Mouse (Mus musculus): Measurements from ENCODE around the gene Gxylt1. TPM values are rescaled to one million over a fixed set of nuclear protein-coding genes. Genes with fewer than 3 reads are reported as not detected.
A peak's percentile ranks its signal among the peaks of the same experiment; 100 is the strongest.

Gxylt1 gene
- total RNA-seq, 1 experiment, result 27.7 TPM

- in situ Hi-C loops (cut with MboI; ENCODE audit: low sequenced_read_pairs in 2 of 2, unreplicated experiment in 2 of 2), result no loop called here
- Histone ChIP-seq H3K9ac (ENCODE audit: insufficient read depth, low read depth, low read length, poor library complexity, severe bottlenecking) (no peak overlapping the region), H3K4me1 (ENCODE audit: control insufficient read depth in 2 of 2, insufficient read depth in 2 of 2, low read length in 2 of 2, poor library complexity in 1 of 2) (peaks cover 0 to 2% of the 10 kb centered on the region in 2 experiments; a peak in 1 of 4 replicates), H3K9me3 (ENCODE audit: control insufficient read depth, insufficient read depth, low read depth, low read length) (no peaks in the 10 kb centered on the region), H3K36me3 (ENCODE audit: control insufficient read depth, insufficient read depth, low read length, poor library complexity, severe bottlenecking) (peaks cover 8% of the 10 kb centered on the region; the same call in 1 of the 2 replicates), H3K27ac (ENCODE audit: insufficient read depth, low read depth, low read length, poor library complexity, severe bottlenecking) (no peak overlapping the region), H3K4me3 (ENCODE audit: insufficient read depth in 1 of 2, low read depth in 1 of 2, low read length in 2 of 2, poor library complexity in 1 of 2, severe bottlenecking in 1 of 2) (no peak overlapping the region)
- TF ChIP-seq MAFK (IDR thresholded peaks at IDR 0.05; ENCODE audit: insufficient read depth, low read depth, low read length), result no peak
- no peak for TF ChIP-seq HCFC1 (IDR thresholded peaks at IDR 0.05; ENCODE audit: borderline replicate concordance, insufficient read depth, low read length)
- DNase-seq (ENCODE audit: low read depth, low spot score), result no peak
These were observed 12.2 kb downstream of the Gxylt1 start for GRCm38 (mm10) chr15:93262818-93263217.

DNA sequence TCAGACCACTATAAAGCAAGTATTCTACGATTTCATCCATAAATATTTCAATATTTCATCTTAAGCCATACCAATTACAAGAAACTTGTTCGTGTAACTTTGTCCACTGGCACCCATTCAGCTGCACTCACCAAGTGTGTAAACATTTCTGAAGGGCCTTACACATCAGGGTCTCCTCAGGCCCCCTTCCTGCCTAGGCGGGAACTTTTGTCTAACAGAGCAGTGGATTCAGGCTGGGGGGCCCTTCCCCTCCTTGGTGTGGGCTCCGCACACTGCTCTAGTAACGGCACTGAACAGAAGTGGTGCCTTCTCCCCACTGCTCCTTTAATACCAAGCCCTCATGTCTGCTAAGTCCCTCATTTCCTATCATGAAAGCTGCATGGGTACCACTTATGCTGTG lies 12.7 kb downstream of the Gxylt1 start:
- H3K4me3 ChIP-seq (ENCODE audit: insufficient read depth in 1 of 2, low read depth in 1 of 2, low read length in 2 of 2, poor library complexity in 1 of 2, severe bottlenecking in 1 of 2), result no peak overlapping the region

DNA sequence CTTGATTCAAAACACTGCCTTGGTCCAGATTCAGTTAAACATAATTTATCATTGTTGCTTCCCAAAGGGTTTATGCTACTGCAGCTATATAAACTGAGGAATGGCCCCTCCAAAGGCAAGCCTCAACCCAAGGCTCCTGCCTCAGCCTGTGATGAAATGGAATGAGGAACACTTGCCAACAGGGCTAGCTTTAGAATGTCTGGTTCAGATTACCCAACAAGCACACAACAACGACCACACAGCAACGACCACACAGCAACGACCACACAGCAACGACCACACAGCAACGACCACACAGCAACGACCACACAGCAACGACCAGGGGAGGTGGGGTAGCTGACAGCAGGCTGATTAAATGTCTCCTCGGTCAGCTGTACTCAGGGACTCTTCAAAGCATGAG lies 15.0 kb downstream of the Gxylt1 start:
- H3K27ac ChIP-seq (ENCODE audit: insufficient read depth, low read depth, low read length, poor library complexity, severe bottlenecking), result no peak overlapping the region
- no peak overlapping the region for H3K9ac ChIP-seq (ENCODE audit: insufficient read depth, low read depth, low read length, poor library complexity, severe bottlenecking)
- in situ Hi-C loops (cut with MboI; ENCODE audit: low sequenced_read_pairs in 2 of 2, unreplicated experiment in 2 of 2), result no loop called here
- H3K9me3 ChIP-seq (ENCODE audit: control insufficient read depth, insufficient read depth, low read depth, low read length), result no peaks in the 10 kb centered on the region
- TF ChIP-seq ZNF384 (IDR thresholded peaks at IDR 0.05; ENCODE audit: low read depth, low read length) (no peak), ZC3H11A (IDR thresholded peaks at IDR 0.05; ENCODE audit: borderline replicate concordance, low read depth, low read length) (no peak), CHD2 (IDR thresholded peaks at IDR 0.05; ENCODE audit: low read depth, low read length) (no peak), HCFC1 (IDR thresholded peaks at IDR 0.05; ENCODE audit: borderline replicate concordance, insufficient read depth, low read length) (no peak), MAFK (IDR thresholded peaks at IDR 0.05; ENCODE audit: insufficient read depth, low read depth, low read length) (no peak)
- peaks cover 0 to 2% of the 10 kb centered on the region in 2 experiments; a peak in 1 of 4 replicates for H3K4me1 ChIP-seq (ENCODE audit: control insufficient read depth in 2 of 2, insufficient read depth in 2 of 2, low read length in 2 of 2, poor library complexity in 1 of 2)
- peaks cover 15% of the 10 kb centered on the region for H3K36me3 ChIP-seq (ENCODE audit: control insufficient read depth, insufficient read depth, low read length, poor library complexity, severe bottlenecking)
- no peak for DNase-seq (ENCODE audit: low read depth, low spot score)
- no peak overlapping the region for H3K4me3 ChIP-seq (ENCODE audit: insufficient read depth in 1 of 2, low read depth in 1 of 2, low read length in 2 of 2, poor library complexity in 1 of 2, severe bottlenecking in 1 of 2)

More for the DNA sequence above, 12.7 kb downstream of the Gxylt1 start:
- no peak overlapping the region for H3K9ac ChIP-seq (ENCODE audit: insufficient read depth, low read depth, low read length, poor library complexity, severe bottlenecking)
- H3K4me1 ChIP-seq (ENCODE audit: control insufficient read depth in 2 of 2, insufficient read depth in 2 of 2, low read length in 2 of 2, poor library complexity in 1 of 2), result peaks cover 0 to 2% of the 10 kb centered on the region in 2 experiments; a peak in 1 of 4 replicates
- H3K36me3 ChIP-seq (ENCODE audit: control insufficient read depth, insufficient read depth, low read length, poor library complexity, severe bottlenecking), result peaks cover 10% of the 10 kb centered on the region
- no peak overlapping the region for H3K27ac ChIP-seq (ENCODE audit: insufficient read depth, low read depth, low read length, poor library complexity, severe bottlenecking)
- H3K9me3 ChIP-seq (ENCODE audit: control insufficient read depth, insufficient read depth, low read depth, low read length), result no peaks in the 10 kb centered on the region
- TF ChIP-seq HCFC1 (IDR thresholded peaks at IDR 0.05; ENCODE audit: borderline replicate concordance, insufficient read depth, low read length), result no peak
- TF ChIP-seq MAFK (IDR thresholded peaks at IDR 0.05; ENCODE audit: insufficient read depth, low read depth, low read length), result no peak
- TF ChIP-seq ZC3H11A (IDR thresholded peaks at IDR 0.05; ENCODE audit: borderline replicate concordance, low read depth, low read length), result no peak
- TF ChIP-seq ZNF384 (IDR thresholded peaks at IDR 0.05; ENCODE audit: low read depth, low read length), result no peak
- no peak for DNase-seq (ENCODE audit: low read depth, low spot score)
- in situ Hi-C loops (cut with MboI; ENCODE audit: low sequenced_read_pairs in 2 of 2, unreplicated experiment in 2 of 2), result no loop called here

DNA sequence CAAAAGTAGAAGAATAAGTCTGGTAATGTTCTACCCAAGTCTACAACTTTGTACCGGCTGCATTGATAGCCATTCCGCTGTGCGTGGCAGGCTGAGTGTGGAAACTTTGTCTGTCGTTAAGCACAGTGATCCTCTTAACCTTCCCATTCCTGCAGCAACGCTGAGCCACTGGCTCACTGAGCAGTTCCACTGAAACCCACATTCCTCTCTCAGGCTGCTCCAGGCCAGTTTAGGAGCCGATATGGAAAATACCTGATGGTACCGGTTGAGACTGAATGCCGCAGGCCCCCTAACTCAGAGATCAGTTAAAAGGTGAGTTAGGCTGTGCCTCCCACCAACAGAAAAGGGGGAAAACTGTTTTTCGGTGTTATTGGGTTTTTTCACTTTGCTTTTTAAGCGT lies 19.7 kb downstream of the Gxylt1 start:
- Histone ChIP-seq H3K9ac (ENCODE audit: insufficient read depth, low read depth, low read length, poor library complexity, severe bottlenecking) (no peak overlapping the region), H3K36me3 (ENCODE audit: control insufficient read depth, insufficient read depth, low read length, poor library complexity, severe bottlenecking) (peaks cover 13% of the 10 kb centered on the region), H3K4me3 (ENCODE audit: insufficient read depth in 1 of 2, low read depth in 1 of 2, low read length in 2 of 2, poor library complexity in 1 of 2, severe bottlenecking in 1 of 2) (no peak overlapping the region), H3K4me1 (ENCODE audit: control insufficient read depth in 2 of 2, insufficient read depth in 2 of 2, low read length in 2 of 2, poor library complexity in 1 of 2) (peaks cover 0 to 3% of the 10 kb centered on the region in 2 experiments; a peak in 2 of 4 replicates), H3K27ac (ENCODE audit: insufficient read depth, low read depth, low read length, poor library complexity, severe bottlenecking) (no peak overlapping the region), H3K9me3 (ENCODE audit: control insufficient read depth, insufficient read depth, low read depth, low read length) (no peaks in the 10 kb centered on the region)
- in situ Hi-C loops (cut with MboI; ENCODE audit: low sequenced_read_pairs in 2 of 2, unreplicated experiment in 2 of 2), result no loop called here
- TF ChIP-seq HCFC1 (IDR thresholded peaks at IDR 0.05; ENCODE audit: borderline replicate concordance, insufficient read depth, low read length) (no peak), ZNF384 (IDR thresholded peaks at IDR 0.05; ENCODE audit: low read depth, low read length) (no peak), CHD2 (IDR thresholded peaks at IDR 0.05; ENCODE audit: low read depth, low read length) (no peak), ZC3H11A (IDR thresholded peaks at IDR 0.05; ENCODE audit: borderline replicate concordance, low read depth, low read length) (no peak), MAFK (IDR thresholded peaks at IDR 0.05; ENCODE audit: insufficient read depth, low read depth, low read length) (no peak)
- peak; percentile 9 for DNase-seq (ENCODE audit: low read depth, low spot score)

DNA sequence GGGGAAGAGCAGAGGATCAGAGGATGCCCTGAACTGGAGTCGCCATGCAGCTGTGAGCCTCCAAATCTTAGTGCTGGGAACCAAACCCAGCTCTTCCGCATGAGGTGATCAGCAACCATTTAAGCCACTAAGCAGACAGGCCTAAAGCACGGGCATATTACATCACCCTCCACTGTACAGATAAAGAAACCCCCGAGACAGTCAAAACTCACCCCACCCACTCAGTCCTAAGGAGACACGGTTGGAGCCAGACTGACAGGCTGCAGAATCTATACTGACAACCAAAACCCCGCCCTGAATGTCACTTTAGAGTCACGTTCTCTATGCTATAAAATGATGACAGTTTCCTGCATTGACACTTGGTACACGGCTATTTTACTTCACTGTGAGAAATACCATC lies 21.8 kb downstream of the Gxylt1 start:
- no peaks in the 10 kb centered on the region for H3K9me3 ChIP-seq (ENCODE audit: control insufficient read depth, insufficient read depth, low read depth, low read length)
- TF ChIP-seq HCFC1 (IDR thresholded peaks at IDR 0.05; ENCODE audit: borderline replicate concordance, insufficient read depth, low read length) (no peak), ZNF384 (IDR thresholded peaks at IDR 0.05; ENCODE audit: low read depth, low read length) (no peak), ZC3H11A (IDR thresholded peaks at IDR 0.05; ENCODE audit: borderline replicate concordance, low read depth, low read length) (no peak), MAFK (IDR thresholded peaks at IDR 0.05; ENCODE audit: insufficient read depth, low read depth, low read length) (no peak), CHD2 (IDR thresholded peaks at IDR 0.05; ENCODE audit: low read depth, low read length) (no peak)
- DNase-seq (ENCODE audit: low read depth, low spot score), result no peak
- H3K27ac ChIP-seq (ENCODE audit: insufficient read depth, low read depth, low read length, poor library complexity, severe bottlenecking), result no peak overlapping the region
- in situ Hi-C loops (cut with MboI; ENCODE audit: low sequenced_read_pairs in 2 of 2, unreplicated experiment in 2 of 2), result no loop called here
- no peak overlapping the region for H3K9ac ChIP-seq (ENCODE audit: insufficient read depth, low read depth, low read length, poor library complexity, severe bottlenecking)
- peaks cover 0 to 5% of the 10 kb centered on the region in 2 experiments; a peak in 2 of 4 replicates for H3K4me1 ChIP-seq (ENCODE audit: control insufficient read depth in 2 of 2, insufficient read depth in 2 of 2, low read length in 2 of 2, poor library complexity in 1 of 2)
- no peak overlapping the region for H3K4me3 ChIP-seq (ENCODE audit: insufficient read depth in 1 of 2, low read depth in 1 of 2, low read length in 2 of 2, poor library complexity in 1 of 2, severe bottlenecking in 1 of 2)
- peaks cover 16% of the 10 kb centered on the region for H3K36me3 ChIP-seq (ENCODE audit: control insufficient read depth, insufficient read depth, low read length, poor library complexity, severe bottlenecking)

Measured in ES-E14 (cell line).